Mouse (Mus musculus) embryonic fibroblast, embryonic 13.5 days (primary cell): ENCODE measurements around the gene Lmtk2.

ENCODE experiments used
- CTCF ChIP-seq: IDR thresholded peaks from 2 replicates; pipeline ENCODE4 v1.5.1; 2011; ENCODE audit warnings: mild to moderate bottlenecking, control low read depth, low read length, moderate library complexity, borderline replicate concordance; ENCODE audit not compliant: insufficient read depth
- POLR2A ChIP-seq: IDR thresholded peaks from 2 replicates; pipeline ENCODE4 v1.6.1; 2011; ENCODE audit warnings: low read depth, mild to moderate bottlenecking, control low read depth, low read length, moderate library complexity

DNA sequence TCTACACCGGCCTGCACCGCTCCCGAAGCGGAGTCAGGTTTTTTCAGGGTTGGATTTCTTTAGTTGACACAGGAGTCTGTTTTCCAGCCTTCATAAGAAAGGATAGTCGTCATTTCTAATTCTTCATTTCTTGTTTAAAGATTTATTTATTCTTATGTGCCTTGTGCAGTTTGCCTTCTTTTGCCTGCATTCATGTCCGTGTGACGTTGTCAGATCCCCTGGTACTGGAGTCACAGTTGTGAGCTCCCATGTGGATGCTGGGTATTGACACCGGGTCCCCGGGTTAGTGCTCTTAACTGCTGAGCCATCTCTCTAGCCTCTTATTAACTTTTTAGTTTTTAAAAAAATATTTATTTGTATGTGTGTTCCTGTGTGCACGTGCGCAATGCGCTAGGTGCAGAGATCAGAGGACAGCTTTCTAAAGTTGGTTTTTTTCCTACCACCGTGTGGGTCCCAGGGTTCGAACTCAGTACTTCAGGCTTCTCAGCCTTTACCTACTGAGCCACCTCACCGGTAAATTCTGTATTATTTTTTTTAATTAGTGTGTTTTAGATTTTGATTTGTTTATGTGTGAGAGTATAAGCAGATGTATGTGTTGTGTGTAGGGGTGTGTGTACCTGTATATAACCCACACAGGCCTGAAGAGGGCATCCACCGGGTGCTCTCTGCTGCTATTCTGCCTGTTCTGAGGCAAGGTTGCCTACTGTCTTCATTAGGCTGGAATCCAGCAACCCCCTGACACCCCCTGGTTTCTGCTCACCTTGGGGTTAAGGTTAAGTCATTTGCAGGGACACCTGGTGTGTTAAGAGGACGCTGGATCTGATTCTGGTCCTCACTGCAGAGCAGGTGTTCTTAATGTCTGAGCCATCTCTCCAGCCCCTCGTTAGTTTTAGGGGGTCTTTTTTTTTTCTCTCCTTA is 123.9 kb downstream of the Lmtk2 start:
- TF ChIP-seq POLR2A (no peak), CTCF (no peak)
